Mouse (Mus musculus): ENCODE measurements around the gene Dok5. TPM values are rescaled to one million over a fixed set of nuclear protein-coding genes. Genes with fewer than 3 reads are reported as not detected.

Dok5 gene
- polyA plus RNA-seq, 1 experiment from 2014 or later = 0.78 TPM

GRCm38 (mm10) chr2:170788101-170788500, 56.5 kb downstream of the Dok5 start:
- no peak overlapping the region for H3K4me3 ChIP-seq (ENCODE audit: low read depth, low read length)
- no peaks in the 10 kb centered on the region for H3K4me1 ChIP-seq (replicated peaks; ENCODE audit: control insufficient read depth, insufficient read depth)
- H3K4me2 ChIP-seq (replicated peaks; ENCODE audit: low read depth) = no peak overlapping the region
- H3K9ac ChIP-seq (ENCODE audit: low read length) = no peak overlapping the region
- WGBS = 94% methylated on average over 10 of the region's 10 CpGs
- no peak for ATAC-seq (ENCODE audit: low FRiP score, low TSS enrichment)
- TF ChIP-seq CTCF (IDR thresholded peaks at IDR 0.05; ENCODE audit: low read depth) (no peak), EP300 (optimal IDR thresholded peaks at IDR 0.05) (no peak)
- DNase-seq (ENCODE audit: low spot score) = no peak
- H3K36me3 ChIP-seq (ENCODE audit: control insufficient read depth, insufficient read depth, low read length) = no peaks in the 10 kb centered on the region
- H3K27me3 ChIP-seq (ENCODE audit: control insufficient read depth, insufficient read depth, low read length) = no peaks in the 10 kb centered on the region
- H3K27ac ChIP-seq (replicated peaks) = no peak overlapping the region
- no peaks in the 10 kb centered on the region for H3K9me3 ChIP-seq (ENCODE audit: control insufficient read depth, low read length)

- H3K9me3 ChIP-seq (ENCODE audit: control insufficient read depth, low read length) = no peaks in the 10 kb centered on the region
- no peaks in the 10 kb centered on the region for H3K27me3 ChIP-seq (ENCODE audit: control insufficient read depth, insufficient read depth, low read length)
- ATAC-seq (ENCODE audit: low FRiP score, low TSS enrichment) (no peak), DNase-seq (ENCODE audit: low spot score) (no peak)
- no peak overlapping the region for H3K27ac ChIP-seq (replicated peaks)
- H3K4me3 ChIP-seq (ENCODE audit: low read depth, low read length) = no peak overlapping the region
- H3K4me2 ChIP-seq (replicated peaks; ENCODE audit: low read depth) = no peak overlapping the region
- no peaks in the 10 kb centered on the region for H3K36me3 ChIP-seq (ENCODE audit: control insufficient read depth, insufficient read depth, low read length)
- 41% methylated on average over 8 of the region's 8 CpGs for WGBS
- no peak overlapping the region for H3K9ac ChIP-seq (ENCODE audit: low read length)
- no peaks in the 10 kb centered on the region for H3K4me1 ChIP-seq (replicated peaks; ENCODE audit: control insufficient read depth, insufficient read depth)
- TF ChIP-seq CTCF (IDR thresholded peaks at IDR 0.05; ENCODE audit: low read depth) (no peak), EP300 (optimal IDR thresholded peaks at IDR 0.05) (no peak)
Measured at GRCm38 (mm10) chr2:170791332-170792017, 59.9 kb downstream of the Dok5 start.

DNA sequence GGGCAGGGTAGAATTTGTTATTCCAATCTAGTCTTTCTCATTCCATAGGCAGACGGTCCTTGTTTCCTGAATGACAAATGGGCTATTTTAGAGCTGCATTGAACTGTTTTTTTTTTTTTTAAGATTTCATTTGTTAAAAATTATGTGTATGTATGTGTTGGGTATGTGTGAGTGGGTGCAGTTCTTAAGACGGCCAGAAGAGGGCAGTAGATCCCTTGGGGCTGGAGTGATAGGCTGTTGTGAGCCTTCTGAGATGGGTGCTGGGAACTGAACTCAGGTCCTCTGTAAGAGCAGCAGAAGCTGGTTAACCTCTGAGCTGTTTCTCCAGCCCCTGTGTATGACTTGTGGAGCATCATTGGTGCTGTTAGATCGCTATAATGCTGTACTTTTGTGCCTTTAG, 63.6 kb downstream of the Dok5 start:
- no peak overlapping the region for H3K4me3 ChIP-seq (ENCODE audit: low read depth, low read length)
- no peak overlapping the region for H3K9ac ChIP-seq (ENCODE audit: low read length)
- TF ChIP-seq EP300 (optimal IDR thresholded peaks at IDR 0.05) = no peak
- no peak overlapping the region for H3K27ac ChIP-seq (replicated peaks)
- no peaks in the 10 kb centered on the region for H3K4me1 ChIP-seq (replicated peaks; ENCODE audit: control insufficient read depth, insufficient read depth)
- 84% methylated on average over 3 of the region's 3 CpGs for WGBS
- DNase-seq (ENCODE audit: low spot score) (no peak), ATAC-seq (ENCODE audit: low FRiP score, low TSS enrichment) (no peak)
- no peaks in the 10 kb centered on the region for H3K27me3 ChIP-seq (ENCODE audit: control insufficient read depth, insufficient read depth, low read length)
- no peak overlapping the region for H3K4me2 ChIP-seq (replicated peaks; ENCODE audit: low read depth)
- no peaks in the 10 kb centered on the region for H3K9me3 ChIP-seq (ENCODE audit: control insufficient read depth, low read length)
- H3K36me3 ChIP-seq (ENCODE audit: control insufficient read depth, insufficient read depth, low read length) = no peaks in the 10 kb centered on the region

DNA sequence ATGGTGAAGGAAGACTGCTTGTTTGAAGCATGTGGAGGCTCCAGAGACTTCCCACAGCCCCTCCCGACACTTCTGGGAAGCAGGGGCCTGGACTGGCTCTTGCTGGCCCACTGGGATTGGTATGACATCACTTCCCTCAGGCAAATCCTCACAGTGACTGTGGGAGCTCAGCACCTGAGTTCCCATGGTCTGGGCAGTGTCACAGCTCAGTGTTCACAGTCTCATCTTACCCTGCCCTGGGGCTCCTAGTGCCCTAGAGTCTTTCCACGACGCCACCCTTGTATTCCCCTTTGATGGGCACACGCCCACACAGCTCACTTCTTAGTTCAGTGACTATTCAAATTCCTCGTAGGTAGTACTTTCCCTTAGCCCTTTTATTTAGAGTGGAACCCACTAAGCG, 71.4 kb downstream of the Dok5 start:
- WGBS = 58% methylated on average over 6 of the region's 6 CpGs
- no peaks in the 10 kb centered on the region for H3K4me1 ChIP-seq (replicated peaks; ENCODE audit: control insufficient read depth, insufficient read depth)
- H3K27ac ChIP-seq (replicated peaks) = no peak overlapping the region
- no peak overlapping the region for H3K4me2 ChIP-seq (replicated peaks; ENCODE audit: low read depth)
- H3K9me3 ChIP-seq (ENCODE audit: control insufficient read depth, low read length) = no peaks in the 10 kb centered on the region
- H3K36me3 ChIP-seq (ENCODE audit: control insufficient read depth, insufficient read depth, low read length) = no peaks in the 10 kb centered on the region
- TF ChIP-seq EP300 (optimal IDR thresholded peaks at IDR 0.05) (no peak), CTCF (IDR thresholded peaks at IDR 0.05; ENCODE audit: low read depth) (no peak)
- no peak for ATAC-seq (ENCODE audit: low FRiP score, low TSS enrichment)
- H3K27me3 ChIP-seq (ENCODE audit: control insufficient read depth, insufficient read depth, low read length) = no peaks in the 10 kb centered on the region
- H3K4me3 ChIP-seq (ENCODE audit: low read depth, low read length) = no peak overlapping the region
- H3K9ac ChIP-seq (ENCODE audit: low read length) = no peak overlapping the region
- no peak for DNase-seq (ENCODE audit: low spot score)

GRCm38 (mm10) chr2:170807555-170808258, 76.1 kb downstream of the Dok5 start:
- H3K4me1 ChIP-seq (replicated peaks; ENCODE audit: control insufficient read depth, insufficient read depth) = no peaks in the 10 kb centered on the region
- H3K4me3 ChIP-seq (ENCODE audit: low read depth, low read length) = no peak overlapping the region
- H3K9me3 ChIP-seq (ENCODE audit: control insufficient read depth, low read length) = no peaks in the 10 kb centered on the region
- no peak overlapping the region for H3K27ac ChIP-seq (replicated peaks)
- no peak overlapping the region for H3K9ac ChIP-seq (ENCODE audit: low read length)
- no peak for DNase-seq (ENCODE audit: low spot score)
- WGBS = 65% methylated on average over 12 of the region's 12 CpGs
- no peak overlapping the region for H3K4me2 ChIP-seq (replicated peaks; ENCODE audit: low read depth)
- no peak for TF ChIP-seq EP300 (optimal IDR thresholded peaks at IDR 0.05)
- no peak for TF ChIP-seq CTCF (IDR thresholded peaks at IDR 0.05; ENCODE audit: low read depth)
- H3K36me3 ChIP-seq (ENCODE audit: control insufficient read depth, insufficient read depth, low read length) = no peaks in the 10 kb centered on the region
- no peak for ATAC-seq (ENCODE audit: low FRiP score, low TSS enrichment)
- H3K27me3 ChIP-seq (ENCODE audit: control insufficient read depth, insufficient read depth, low read length) = no peaks in the 10 kb centered on the region

DNA sequence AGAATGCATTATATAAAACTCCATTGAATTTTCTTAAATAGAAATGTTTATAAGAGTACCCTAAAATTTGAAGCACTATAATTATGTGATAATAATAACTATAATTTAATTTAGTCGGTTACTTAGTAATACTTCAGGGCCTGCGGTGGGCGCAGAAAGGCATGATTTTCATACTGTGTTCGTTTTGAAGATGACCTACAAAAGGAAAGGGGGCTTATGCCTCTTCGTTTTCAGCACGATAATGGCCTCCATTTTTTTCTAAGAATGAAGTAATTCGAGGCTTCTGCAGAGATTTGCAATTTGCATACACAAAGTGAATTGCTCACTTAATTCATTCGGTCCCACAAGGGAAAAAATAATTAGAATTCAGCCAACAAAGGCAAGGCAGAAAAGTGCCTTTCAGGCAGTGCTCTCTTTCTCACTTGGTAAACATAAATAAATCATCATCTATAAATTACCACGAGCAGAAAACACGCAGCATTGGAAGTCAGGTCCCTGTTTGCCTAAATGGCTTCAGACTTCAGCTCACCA, 76.7 kb downstream of the Dok5 start:
- no peak overlapping the region for H3K9ac ChIP-seq (ENCODE audit: low read length)
- H3K27ac ChIP-seq (replicated peaks) = no peak overlapping the region
- H3K36me3 ChIP-seq (ENCODE audit: control insufficient read depth, insufficient read depth, low read length) = no peaks in the 10 kb centered on the region
- DNase-seq (ENCODE audit: low spot score) = no peak
- TF ChIP-seq CTCF (IDR thresholded peaks at IDR 0.05; ENCODE audit: low read depth) (no peak), EP300 (optimal IDR thresholded peaks at IDR 0.05) (no peak)
- no peak overlapping the region for H3K4me2 ChIP-seq (replicated peaks; ENCODE audit: low read depth)
- no peak for ATAC-seq (ENCODE audit: low FRiP score, low TSS enrichment)
- H3K27me3 ChIP-seq (ENCODE audit: control insufficient read depth, insufficient read depth, low read length) = no peaks in the 10 kb centered on the region
- 63% methylated on average over 10 of the region's 10 CpGs for WGBS
- H3K4me1 ChIP-seq (replicated peaks; ENCODE audit: control insufficient read depth, insufficient read depth) = no peaks in the 10 kb centered on the region
- H3K9me3 ChIP-seq (ENCODE audit: control insufficient read depth, low read length) = no peaks in the 10 kb centered on the region
- no peak overlapping the region for H3K4me3 ChIP-seq (ENCODE audit: low read depth, low read length)
